Mouse (Mus musculus): ENCODE data around the gene Tmem206.

Gene Tmem206

DNA sequence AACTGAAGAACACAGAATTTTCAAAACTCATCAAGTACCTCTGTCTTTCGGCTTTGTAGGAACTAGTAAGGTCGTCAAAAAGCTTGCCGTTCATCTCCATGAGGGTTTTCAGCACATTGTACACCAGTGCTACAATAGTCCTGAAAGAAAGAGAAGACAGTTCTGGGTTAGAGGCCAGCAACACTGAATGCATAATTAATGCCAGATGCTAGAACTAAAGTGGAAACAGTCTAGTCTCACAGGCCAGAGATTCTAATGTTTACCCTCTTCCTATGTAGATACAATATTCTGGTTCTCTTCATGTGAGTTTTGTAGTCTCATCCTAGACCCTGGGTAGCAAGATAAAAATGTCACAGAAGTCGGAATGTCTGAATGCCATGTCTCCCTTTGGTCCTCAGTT, 28.1 kb downstream of the Tmem206 start:
- no peak for DNase-seq

DNA sequence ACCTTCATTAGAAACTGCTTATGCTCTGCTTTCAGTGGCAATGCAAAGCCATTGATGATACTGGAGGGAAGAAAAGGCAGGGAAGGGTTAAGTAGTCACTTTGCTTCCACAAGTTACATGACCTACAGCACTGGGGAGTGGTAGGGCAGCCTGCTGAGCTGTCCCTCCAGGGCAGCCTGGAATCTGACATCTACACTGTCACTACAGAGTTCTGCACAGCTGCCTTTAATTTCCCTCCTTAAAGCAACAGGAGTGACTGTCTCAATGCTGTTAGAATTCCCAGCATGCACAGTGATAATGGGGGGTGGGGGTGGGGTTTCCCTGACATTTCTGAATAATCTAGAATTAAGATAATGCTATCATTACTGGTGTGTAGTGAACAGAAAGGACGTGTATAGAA, 31.2 kb downstream of the Tmem206 start:
- no peak for DNase-seq

DNA sequence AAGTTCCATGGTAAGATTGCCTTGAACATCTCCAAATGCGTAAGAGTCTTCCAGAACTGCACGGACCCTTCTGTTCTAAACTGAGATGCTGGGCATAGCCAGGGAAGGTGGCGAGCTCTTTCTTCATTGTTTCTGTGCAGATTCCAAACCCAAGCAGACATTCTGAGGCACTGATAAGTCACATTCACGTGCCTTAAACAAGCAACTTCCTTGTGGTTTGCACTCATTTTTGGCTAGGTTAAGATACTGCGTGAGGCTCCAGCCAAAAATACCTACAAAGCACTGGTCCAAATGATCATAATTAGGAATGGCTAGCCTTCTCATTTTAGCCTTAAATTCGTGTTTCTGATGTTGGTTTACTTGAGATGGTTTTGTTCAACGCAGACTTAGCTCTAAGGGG, 33.8 kb downstream of the Tmem206 start:
- no peak for DNase-seq

DNA sequence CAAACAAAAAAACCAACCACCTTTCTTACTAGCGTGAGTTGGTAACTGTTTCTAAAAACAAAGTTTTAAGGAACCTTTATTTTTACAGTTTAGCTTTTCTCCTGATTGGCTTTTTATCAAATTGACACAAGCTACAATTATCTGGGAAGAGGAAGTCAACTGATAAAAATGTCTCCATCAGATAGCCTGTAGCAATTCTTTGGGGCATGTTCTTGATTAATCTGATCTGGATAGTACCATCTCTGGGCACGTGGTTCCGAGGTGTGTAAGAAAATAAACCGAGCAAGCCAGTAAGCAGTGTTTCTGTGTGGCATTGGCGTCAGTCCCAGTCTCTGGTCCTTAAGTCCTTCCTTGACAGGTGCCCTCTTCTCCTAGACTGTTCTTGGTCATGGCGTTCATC, 36.7 kb downstream of the Tmem206 start:
- DNase-seq: no peak

DNA sequence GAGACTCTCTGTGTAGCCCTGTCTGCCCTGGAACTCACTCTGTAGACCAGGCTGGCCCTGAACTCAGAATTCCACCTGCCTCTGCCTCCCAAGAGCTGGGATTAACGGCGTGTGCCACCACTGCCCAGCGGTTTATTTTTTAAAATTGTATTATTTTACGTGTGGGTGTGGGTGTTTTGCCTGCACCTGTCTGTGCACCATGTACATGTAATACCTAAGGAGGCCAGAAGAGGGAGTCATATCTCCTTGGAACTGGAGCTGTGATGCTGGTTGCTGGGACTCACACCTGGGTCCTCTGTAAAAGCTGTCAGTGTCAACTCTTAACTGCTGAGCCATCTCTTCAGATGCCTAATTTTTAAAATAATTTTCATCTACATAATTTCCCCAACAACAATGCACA, 38.8 kb downstream of the Tmem206 start:
- DNase-seq: no peak

DNA sequence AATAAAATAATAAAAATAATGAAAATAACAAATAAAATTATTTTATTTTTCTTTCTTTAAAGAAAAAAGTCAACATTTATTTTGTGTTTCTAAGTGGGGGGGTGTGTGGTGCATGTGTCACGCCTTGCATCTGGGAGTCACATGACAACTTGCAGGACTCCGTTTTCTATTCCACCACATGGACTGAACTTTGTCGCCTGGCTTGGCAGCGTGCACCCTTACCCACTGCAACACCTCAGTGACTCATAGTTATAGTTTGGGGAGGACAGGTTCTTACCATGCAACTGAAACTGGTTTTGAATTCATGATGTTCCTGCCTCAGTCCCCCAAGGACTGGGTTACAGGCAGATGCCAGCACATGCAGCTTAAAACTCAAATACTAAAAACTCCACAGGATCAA, 42.5 kb downstream of the Tmem206 start:
- no peak for DNase-seq

DNA sequence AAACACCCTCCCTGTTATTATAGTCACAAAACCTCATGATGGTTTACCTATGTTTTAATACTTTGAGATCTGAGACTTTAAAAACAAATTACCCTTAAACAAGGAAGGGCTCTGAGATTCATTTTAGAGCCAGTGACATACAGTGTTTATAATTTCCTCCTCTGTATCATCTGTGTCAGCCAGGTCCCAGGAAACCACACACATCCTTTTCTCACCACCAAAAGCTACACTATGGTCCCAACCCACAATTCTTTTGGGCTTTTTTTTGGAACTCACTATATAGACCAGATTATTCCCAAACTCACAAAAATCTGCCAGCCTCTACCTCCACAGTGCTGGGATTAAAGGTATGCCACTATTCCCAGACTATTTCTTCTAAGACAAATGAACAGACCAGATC, 43.4 kb downstream of the Tmem206 start:
- DNase-seq: no peak

DNA sequence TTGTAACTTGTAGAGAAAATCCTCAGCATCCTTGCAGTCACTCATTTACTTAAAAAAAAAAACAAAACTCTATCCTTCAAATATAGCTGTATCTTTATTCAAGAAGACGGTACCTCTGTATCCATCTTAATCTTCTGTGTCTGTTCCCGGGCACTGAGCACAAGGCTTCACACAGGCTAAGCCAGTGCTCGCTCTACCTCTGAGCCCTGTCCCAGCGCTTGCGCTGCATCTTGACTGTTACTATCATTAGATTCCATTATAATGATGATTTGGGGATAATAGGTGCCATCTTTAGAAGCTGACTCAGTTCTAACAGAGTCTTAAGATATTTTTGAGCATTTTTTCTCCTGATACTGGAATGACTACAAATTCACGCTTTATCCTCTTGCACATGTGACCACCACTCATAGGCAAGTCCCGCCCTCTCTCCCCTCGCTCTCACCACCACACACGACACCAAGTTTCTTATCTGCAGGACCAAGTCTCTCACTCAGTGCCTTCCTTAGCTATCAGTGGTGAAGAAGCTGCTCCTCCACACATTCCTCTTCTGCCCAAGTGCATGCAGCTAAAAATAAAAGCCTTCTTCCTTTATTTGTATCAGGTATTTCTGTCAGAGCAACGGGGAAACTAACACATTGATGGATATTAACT, 49.4 kb downstream of the Tmem206 start:
- DNase-seq: no peak

DNA sequence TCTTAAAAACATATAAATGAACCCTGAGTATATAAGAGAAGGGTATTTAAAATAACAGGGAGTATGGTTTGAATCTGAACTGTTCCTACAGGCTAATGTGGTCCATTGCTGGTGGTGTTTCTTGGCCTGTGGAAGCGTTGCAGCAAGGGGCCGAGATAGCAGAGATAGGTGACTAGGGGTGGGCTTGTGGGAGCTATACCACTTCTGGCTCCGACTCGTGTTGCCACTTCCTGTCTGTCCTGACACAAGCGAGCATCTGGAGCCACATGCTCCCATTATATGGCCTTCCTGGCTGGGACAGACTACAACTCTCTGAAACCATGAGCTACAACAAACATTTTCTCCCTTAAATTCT, 49.9 kb downstream of the Tmem206 start:
- no peak for DNase-seq

DNA sequence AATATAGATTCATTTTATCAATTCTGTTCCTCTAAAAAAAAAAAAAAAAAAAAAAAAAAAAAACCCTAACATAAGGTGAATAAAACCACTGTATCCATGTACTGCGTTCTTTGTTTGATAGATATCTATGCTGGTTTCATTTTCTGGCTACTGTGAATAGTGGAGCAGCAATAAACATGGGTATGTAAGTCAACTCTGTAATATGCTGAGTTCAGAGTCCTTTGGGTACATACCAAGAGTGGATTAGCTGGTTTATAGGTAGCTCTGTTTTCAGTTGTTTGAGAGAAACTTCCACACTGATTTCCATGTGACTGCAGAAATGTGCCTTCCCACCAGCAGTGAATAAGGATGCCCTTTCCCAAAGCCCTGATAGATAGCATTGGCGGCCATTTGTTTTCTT, 52.4 kb downstream of the Tmem206 start:
- no peak for DNase-seq

DNA sequence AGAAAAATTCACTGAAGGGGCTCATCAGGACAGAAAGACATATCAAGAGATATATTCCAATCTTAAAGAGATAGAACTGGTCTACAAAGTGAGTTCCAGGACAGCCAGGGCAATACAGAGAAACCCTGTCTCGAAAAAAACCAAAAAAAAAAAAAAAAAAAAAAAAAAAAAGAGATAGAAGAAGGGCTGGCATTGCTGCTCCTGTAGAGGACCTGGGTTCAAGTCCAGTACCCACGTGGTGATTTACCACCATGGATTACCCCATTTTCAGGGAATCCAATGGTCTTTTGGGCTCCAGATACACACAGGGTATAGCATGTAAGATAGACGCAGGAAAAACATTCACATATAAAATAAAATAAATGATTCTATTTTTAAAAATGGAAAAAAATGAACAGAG, 55.1 kb downstream of the Tmem206 start:
- no peak for DNase-seq

DNA sequence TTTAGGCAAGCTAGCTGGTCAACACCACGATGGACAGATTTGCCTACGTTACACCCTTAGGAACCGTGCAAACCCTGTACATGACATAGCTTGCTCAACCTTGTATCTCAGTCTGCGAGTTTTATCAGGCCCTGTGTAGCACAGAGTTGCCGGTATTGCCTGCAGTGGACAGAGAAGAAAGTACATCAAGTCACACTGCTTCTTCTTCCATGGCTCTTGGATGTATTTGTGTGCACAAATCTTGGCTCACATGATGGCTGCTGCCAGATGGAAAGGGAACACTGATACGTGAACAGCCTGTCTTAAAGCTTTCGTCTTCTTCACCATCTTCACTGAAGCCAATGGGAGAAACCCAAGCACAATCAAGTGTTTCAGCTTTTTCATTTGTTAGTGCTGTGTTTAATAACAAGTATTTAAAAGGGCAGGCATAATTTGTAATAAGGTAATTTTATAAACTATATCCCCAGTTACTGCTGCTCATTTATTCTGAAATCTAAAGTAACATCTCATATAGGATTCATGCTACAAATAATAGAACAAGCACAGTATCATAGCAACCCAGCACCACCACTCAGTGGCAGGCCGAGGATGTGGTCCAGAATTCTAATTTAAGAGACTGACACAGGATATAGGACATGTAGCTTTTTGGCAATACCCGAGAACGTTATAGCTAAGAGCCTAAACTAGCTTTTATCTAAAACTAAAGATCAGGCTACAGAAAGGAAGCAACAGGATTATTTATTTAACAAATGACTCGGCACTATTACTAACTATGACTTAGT, 56.4 kb downstream of the Tmem206 start:
- DNase-seq: no peak

DNA sequence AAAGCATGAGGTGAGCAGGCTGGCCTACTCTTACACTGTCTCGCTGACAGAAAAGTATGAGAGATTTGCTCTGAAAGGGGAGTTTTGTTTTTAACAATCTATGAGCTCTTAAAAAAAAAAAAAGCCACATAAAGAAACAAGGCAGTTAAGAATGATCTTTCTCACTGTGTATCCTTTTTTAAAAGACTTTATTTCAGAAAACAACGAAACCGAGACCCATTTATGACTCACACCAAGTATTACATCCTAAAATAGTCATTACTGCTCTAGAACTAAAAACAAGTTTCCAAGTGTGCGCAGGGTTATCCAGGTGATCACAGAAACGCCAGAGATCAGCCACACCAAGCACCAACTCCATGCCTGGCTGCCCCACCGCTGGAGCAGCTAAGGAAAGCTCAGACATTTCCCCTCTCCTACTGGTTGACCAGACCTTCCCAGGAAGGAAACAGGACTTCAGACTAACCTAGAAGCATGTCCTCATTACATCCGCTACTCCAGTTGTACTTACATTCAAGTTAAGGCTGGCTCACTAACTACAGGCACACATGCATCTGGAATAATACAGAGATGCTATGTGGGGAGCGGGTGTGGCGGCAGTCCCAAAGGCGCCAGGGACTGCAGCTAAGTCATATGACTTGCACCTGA, 59.2 kb downstream of the Tmem206 start:
- no peak for DNase-seq

DNA sequence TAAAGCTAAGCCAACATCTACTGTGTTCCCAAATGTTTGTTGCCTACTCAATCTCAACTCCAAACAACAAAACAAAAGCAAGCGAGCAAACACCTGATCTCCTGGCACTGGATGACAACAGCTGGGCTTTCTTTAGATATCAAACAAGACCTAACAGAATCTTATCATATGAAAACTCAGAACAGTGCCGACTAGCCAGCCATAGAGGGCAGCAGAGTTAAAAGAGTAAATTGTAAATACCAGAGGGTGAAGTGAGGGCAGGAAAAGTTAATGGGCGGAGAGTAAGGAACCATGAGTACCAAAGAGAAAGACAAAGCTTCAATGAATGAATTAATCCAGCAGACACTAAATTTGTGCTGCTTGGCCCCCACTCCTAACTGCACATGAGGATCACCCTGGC, 65.6 kb downstream of the Tmem206 start:
- DNase-seq: peak; percentile 63 to 68

DNA sequence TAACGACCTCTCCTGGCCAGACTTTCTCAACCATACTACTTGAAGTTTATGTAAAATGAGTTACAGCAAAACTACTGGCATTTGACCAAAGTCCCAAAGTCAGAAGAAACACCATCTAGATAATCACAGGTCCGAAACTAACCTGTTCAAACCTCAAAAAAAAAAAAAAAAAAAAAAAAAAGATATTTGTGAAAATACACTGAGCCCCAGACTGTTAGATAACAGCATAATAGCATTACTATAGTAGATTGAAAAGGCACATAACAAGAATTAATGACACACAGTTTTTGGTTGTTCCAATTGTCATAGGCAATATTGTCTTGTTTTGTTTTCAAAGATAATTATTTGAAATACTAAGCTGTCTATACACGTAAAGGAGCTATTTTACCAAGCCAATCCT, 67.8 kb downstream of the Tmem206 start:
- DNase-seq: no peak

DNA sequence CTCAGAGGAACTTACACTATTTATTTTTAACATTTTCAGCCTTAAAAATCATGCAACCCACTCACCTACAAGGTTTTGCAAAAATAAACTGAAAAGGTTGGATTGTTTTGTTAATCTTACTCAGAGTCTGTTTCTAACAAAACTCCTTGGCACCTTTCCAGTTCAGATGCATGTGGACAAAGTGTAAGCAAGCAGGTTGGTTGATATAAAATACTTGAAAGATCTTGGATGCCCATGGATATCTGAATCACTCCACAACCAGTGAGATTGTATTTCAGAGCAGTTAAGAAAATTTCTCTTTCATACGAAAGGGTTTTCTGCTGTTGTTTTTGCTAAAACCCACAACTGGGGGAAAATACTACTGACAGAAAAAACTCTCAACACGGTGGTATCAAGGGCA, 68.4 kb downstream of the Tmem206 start:
- no peak for DNase-seq

DNA sequence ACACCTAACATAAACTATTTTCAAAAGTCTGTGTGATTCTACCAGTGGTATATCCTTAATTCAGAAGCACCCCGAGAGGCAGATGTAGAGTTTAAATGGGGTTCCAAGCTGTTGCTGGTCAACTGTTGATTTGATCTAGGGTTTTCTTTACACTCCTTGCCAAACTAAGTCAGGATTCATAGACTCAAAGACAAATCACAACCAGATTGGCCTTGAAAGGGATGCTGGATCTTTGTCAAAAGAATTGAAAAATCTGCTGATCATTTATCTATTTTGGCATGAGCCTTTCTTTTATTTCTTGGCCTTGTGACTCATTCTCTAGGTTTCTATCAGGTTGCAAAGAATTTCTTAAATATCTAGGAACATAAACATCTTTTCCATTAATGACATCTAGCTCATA, 69.5 kb downstream of the Tmem206 start:
- DNase-seq: no peak

DNA sequence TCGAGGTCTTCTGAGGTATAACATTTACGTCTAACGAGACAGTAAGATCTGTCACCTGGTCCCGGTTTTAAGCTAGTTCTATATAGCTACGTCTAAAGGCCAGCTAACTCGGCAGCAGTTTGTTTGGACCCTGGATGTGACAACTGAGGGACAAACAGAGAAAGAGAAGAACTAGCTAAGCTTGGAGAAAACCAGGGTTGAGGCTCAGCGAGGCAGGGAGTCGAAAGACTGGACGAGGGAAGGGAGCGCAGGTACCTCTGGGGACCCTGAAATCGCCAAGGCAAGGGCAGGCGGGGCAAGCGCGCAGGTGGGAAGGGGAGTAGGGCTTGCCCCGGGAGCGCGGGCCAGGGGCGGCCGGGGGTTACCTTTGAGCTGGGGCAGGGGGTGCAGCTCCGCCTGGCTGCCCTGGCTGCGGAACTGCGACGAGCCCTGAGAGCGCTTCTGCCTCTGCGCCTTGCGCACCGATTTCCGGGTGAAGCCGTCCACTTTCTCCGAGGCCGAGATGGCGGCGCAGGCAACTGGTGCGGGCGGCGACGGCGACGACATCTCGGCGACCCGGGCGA, 70.2 kb downstream of the Tmem206 start:
- DNase-seq: peak in 1 of 2 experiments; percentile 31

DNA sequence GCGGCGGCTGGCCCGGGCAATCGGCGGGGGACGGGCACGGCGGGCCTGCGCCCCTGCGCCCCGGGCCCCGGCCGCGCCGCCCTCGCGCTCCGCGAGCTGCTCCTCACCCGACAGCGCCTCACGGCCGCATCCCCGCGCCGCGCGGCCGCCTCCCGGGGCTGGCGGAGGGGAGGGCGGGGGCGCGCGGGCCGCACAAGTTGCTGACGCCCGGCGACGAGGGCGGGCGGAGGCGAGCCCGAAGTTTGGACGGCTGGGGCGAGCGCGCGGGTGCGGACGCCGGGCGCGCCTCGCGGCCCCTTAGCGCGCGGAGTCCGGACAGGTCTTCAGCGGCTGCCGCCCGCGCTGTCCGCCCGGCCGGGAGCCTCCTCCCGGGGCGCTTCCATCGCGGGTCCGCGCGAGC, 70.7 kb downstream of the Tmem206 start:
- peak in 1 of 2 experiments; percentile 49 for DNase-seq

DNA sequence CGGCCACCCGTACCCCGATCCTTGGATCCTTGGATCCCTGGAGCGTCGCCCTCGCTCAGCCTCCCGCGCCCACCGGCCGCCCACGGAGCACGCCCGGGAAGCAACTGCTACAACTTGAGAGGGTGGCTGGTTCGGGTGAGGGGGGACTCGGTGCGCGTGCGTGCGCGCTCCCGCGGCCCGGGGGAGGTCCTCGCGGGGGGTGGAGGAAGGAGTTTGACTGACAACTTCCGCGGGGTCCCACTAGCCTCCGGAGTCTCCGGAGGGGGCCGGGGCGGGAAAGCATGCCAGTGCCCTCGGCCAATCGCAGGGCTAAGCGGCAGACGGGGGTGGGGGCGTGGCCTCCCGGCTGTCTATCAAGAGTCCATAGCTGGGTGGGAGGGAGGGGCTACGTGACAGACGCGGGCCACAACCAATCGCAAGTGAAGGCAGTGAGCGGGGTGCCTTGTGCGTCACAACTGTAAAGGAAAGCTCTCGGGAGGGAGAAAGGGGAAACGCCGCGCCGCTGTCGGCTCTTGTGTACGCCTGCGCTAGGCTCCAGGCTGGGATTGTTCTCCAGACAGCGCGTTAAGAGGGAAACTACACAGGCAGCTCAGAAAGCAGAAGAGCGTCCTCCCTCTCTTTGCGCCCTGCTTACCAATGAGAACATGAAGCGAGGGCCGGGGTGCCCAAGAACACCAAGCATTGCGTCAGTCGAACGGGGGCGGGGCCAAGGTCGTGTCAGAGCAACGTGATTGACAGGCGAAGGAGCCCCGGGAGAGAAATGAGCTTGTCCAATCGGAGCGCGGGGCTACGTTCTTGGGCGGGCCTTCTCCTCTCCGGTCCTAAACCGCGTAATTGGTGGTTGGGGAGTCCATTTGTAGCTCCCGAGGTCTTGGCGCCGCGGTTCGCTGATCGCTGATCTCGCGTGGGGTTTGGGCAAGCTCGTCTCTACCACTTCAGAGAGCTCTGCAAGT, 71.5 kb downstream of the Tmem206 start:
- DNase-seq: peak; percentile 99 to 100

Data from cerebellum, adult 18-20 months (tissue).